ENCODE assay signal across 8 mouse cellular contexts in genomic region chr1:128243996-128244726, GRCm38 (mm10). TPM values are rescaled to one million over a fixed set of nuclear protein-coding genes. Genes with fewer than 3 reads are reported as not detected.
A peak's percentile ranks its signal among the peaks of the same experiment; 100 is the strongest.
DNase-seq lines count a peak whose midpoint lies in the region; ATAC-seq lines count a peak whose summit lies in the region.

No protein-coding gene starts in this region.

- H3K4me1 ChIP-seq in hindbrain, embryonic 11.5 days (replicated peaks; ENCODE audit: control insufficient read depth, insufficient read depth, low read length), result no peaks in the 10 kb centered on the region

- H3K36me3 ChIP-seq in hindbrain, embryonic 11.5 days (ENCODE audit: control insufficient read depth, insufficient read depth, low read length), result no peaks in the 10 kb centered on the region

- H3K9ac ChIP-seq in hindbrain, embryonic 11.5 days (ENCODE audit: low read depth, low read length), result peak overlapping the region; percentile 77

- H3K27ac ChIP-seq in hindbrain, embryonic 11.5 days (ENCODE audit: low read depth, low read length), result peak overlapping the region; percentile 84

- ATAC-seq in hindbrain, embryonic 11.5 days (ENCODE audit: low FRiP score), result peak; percentile 96

- peak overlapping the region; percentile 73 for H3K4me3 ChIP-seq in hindbrain, embryonic 11.5 days (ENCODE audit: low read depth, low read length)

- WGBS in hindbrain, embryonic 11.5 days, result under 1% methylated on average over 71 of the region's 71 CpGs

- peak; percentile 99 for DNase-seq in Muller cell, postnatal 12 days (ENCODE audit: inconsistent ontology term)
- peak; percentile 97 for DNase-seq in cerebellum, adult 9-11 months
- DNase-seq in frontal cortex, adult 2 months (ENCODE audit: extremely low spot score in 1 of 2, low spot score in 1 of 2), result peak; percentile 95 to 97
- DNase-seq in hindbrain, embryonic 11.5 days (ENCODE audit: low spot score), result peak; percentile 99
- DNase-seq in layer of hippocampus, postnatal 10 days (ENCODE audit: low spot score in 2 of 2), result peak; percentile 88 to 92
- DNase-seq in lung, postnatal 10 days, result peak; percentile 97
- peak; percentile 95 for DNase-seq in ovary, postnatal 36 days (ENCODE audit: low spot score)
- peak; percentile 98 for DNase-seq in thymus, postnatal 25 days

- no peaks in the 10 kb centered on the region for H3K9me3 ChIP-seq in hindbrain, embryonic 11.5 days (ENCODE audit: control insufficient read depth, low read length)

- no peaks in the 10 kb centered on the region for H3K27me3 ChIP-seq in hindbrain, embryonic 11.5 days (ENCODE audit: control insufficient read depth, insufficient read depth, low read length)

- H3K4me2 ChIP-seq in hindbrain, embryonic 11.5 days (replicated peaks; ENCODE audit: low read depth, low read length), result peak overlapping the region; percentile 83

RNA-seq across cellular contexts. Expression of gene Ubxn4, which starts 0.4 kb away (rescaled TPM):
- 43.4 and 45.9 TPM in 2 replicates for polyA plus RNA-seq in frontal cortex, adult 2 months (2012; rRNA removed)
- 64.5 and 79.2 TPM in 2 replicates for polyA plus RNA-seq in hindbrain, embryonic 11.5 days (2014; fragmentation: Nextera tagmentation; extraction: Ambion mirVana)
- 10 to 100 TPM; 58.8 to 63.6 TPM for total RNA-seq in layer of hippocampus, postnatal 10 days (2021)

Comparison
In these comparisons a context has a peak if more than half of its experiments do, and no peak if none do; other contexts are left out.
1. Peak in every context shown above with its lines: DNase-seq, ATAC-seq, H3K4me3 ChIP-seq and H3K27ac ChIP-seq.